Comparison of ENCODE assay signal across 12 mouse cellular contexts in genomic region chr6:114866078-114866477, GRCm38 (mm10).
DNase-seq lines count a peak whose midpoint lies in the region; TF ChIP-seq lines count a peak whose summit lies in the region.
"Had no signal": no experiment of that assay in that cellular context is flagged by ENCODE, and none has a peak within 500 bp of the region (broad histone marks: within the 10 kb centered on the region; RNA-seq: fewer than 3 reads in every experiment).

No protein-coding gene starts in this region.

- H3K4me3 ChIP-seq in gastrocnemius, adult 2 months, result no peak overlapping the region
- H3K4me3 ChIP-seq in olfactory bulb, adult 2 months (ENCODE audit: insufficient read depth, low read depth, low read length), result no peak overlapping the region
- H3K4me3 ChIP-seq: midbrain, embryonic 10.5 days had no signal

- intact Hi-C loops in gastrocnemius, adult 2 months (cut with DNase I), result no loop called here

- no peak for TF ChIP-seq CTCF in gastrocnemius, adult 2 months (IDR thresholded peaks at IDR 0.05)
- no peak for TF ChIP-seq CTCF in olfactory bulb, adult 2 months (IDR thresholded peaks at IDR 0.05; ENCODE audit: insufficient read depth, low read depth, low read length)

- no peak for TF ChIP-seq POLR2A in olfactory bulb, adult 2 months (IDR thresholded peaks at IDR 0.05; ENCODE audit: insufficient read depth, low read depth, low read length)

- 14% methylated on average over 3 of the region's 3 CpGs for WGBS in olfactory bulb, adult 2 months

- peak overlapping the region; percentile 74 for H3K27ac ChIP-seq in gastrocnemius, adult 2 months
- H3K27ac ChIP-seq in olfactory bulb, adult 2 months (ENCODE audit: insufficient read depth, low read depth, low read length), result peak overlapping the region; percentile 77
- H3K27ac ChIP-seq: midbrain, embryonic 10.5 days had no signal

- DNase-seq in gastrocnemius, adult 2 months, result no peak
- no peak for DNase-seq in gastrocnemius, postnatal 10 days
- DNase-seq in kidney, adult 9 months, result peak; percentile 47
- DNase-seq in kidney, adult 11 months, result no peak
- peak; percentile 43 for DNase-seq in right cerebral cortex, adult 18-20 months
- no peak for DNase-seq in right cerebral cortex, adult 2 months (ENCODE audit: low spot score in 2 of 2)
- no peak for DNase-seq in adrenal gland, postnatal 25 days
- DNase-seq: cerebellum, postnatal 25 days; lung, postnatal 14 days; thymus, postnatal 25 days had no signal

- H3K4me1 ChIP-seq in olfactory bulb, adult 2 months (ENCODE audit: control insufficient read depth, insufficient read depth, low read length), result peaks cover 77% of the 10 kb centered on the region

Comparison
In these comparisons a context has a peak if more than half of its experiments do, and no peak if none do; other contexts are left out.
1. DNase-seq: peak in kidney, adult 9 months (single experiment) and right cerebral cortex, adult 18-20 months (single experiment); none in gastrocnemius, adult 2 months (single experiment), gastrocnemius, postnatal 10 days (single experiment), kidney, adult 11 months (single experiment), right cerebral cortex, adult 2 months (0 of 2) and adrenal gland, postnatal 25 days (single experiment).